Mouse (Mus musculus) heart, embryonic 15.5 days (tissue): ENCODE measurements around the gene Ninl. TPM values are rescaled to one million over a fixed set of nuclear protein-coding genes. Genes with fewer than 3 reads are reported as not detected.
"Not testable (repeated sequence)": the region's sequence is repeated elsewhere in the genome, so short reads cannot be mapped to it uniquely, and the experiment has no call there.

Experiments used
- ATAC-seq: fragments of 200-750 bp; cut with Nextera tagmentation; replicated peaks from 2 replicates; pipeline ENCODE4 v1.8.0; 2017; ENCODE audit warnings: low read depth, moderate TSS enrichment; ENCODE audit not compliant: insufficient number of reproducible peaks, insufficient read depth, low FRiP score
- H3K27ac ChIP-seq: fragments of 300-500 bp; sonication (generic); 2 replicates; pipeline ENCODE4 v1.5.1; 2015; ENCODE audit warnings: mild to moderate bottlenecking, inconsistent platforms
- H3K27me3 ChIP-seq: fragments of 300-500 bp; sonication (generic); 2 replicates; pipeline ENCODE4 v1.6.1; 2015; ENCODE audit warnings: inconsistent platforms
- H3K36me3 ChIP-seq: fragments of 300-500 bp; sonication (generic); 2 replicates; pipeline ENCODE4 v1.6.1; 2015; ENCODE audit warnings: mild to moderate bottlenecking, inconsistent platforms
- H3K4me1 ChIP-seq: fragments of 300-500 bp; sonication (generic); replicated peaks from 2 replicates; pipeline ENCODE4 v1.6.1; 2015; ENCODE audit warnings: inconsistent platforms
- H3K4me2 ChIP-seq: fragments of 300-500 bp; sonication (generic); 2 replicates; pipeline ENCODE4 v1.6.1; 2015; ENCODE audit warnings: inconsistent platforms, mild to moderate bottlenecking, moderate library complexity
- H3K4me3 ChIP-seq: fragments of 300-500 bp; sonication (generic); 2 replicates; pipeline ENCODE4 v1.5.1; 2015; ENCODE audit warnings: mild to moderate bottlenecking, inconsistent platforms
- H3K9ac ChIP-seq: fragments of 300-500 bp; sonication (generic); 2 replicates; pipeline ENCODE4 v1.6.1; 2015; ENCODE audit warnings: mild to moderate bottlenecking, inconsistent platforms
- H3K9me3 ChIP-seq: fragments of 300-500 bp; sonication (generic); replicated peaks from 2 replicates; pipeline ENCODE4 v1.6.1; 2016; ENCODE audit warnings: inconsistent platforms
- WGBS: fragments of 180-500 bp; shearing (Covaris S2); methylation state at CpG from one replicate; pipeline ENCODE4 v1.1.7; 2015; ENCODE audit warnings: mixed read lengths; 5-methylcytosine and 5-hydroxymethylcytosine counted together
- polyA plus RNA-seq: library from polyadenylated mRNA; unstranded; fragments of >200 nt; fragmentation: Nextera tagmentation; extraction: Ambion mirVana; gene quantifications from 2 replicates; pipeline ENCODE4 v1.2.1, GENCODE M21; 2015

The Ninl gene
- polyA plus RNA-seq, 1 experiment from 2014 or later = 2.8 TPM

DNA sequence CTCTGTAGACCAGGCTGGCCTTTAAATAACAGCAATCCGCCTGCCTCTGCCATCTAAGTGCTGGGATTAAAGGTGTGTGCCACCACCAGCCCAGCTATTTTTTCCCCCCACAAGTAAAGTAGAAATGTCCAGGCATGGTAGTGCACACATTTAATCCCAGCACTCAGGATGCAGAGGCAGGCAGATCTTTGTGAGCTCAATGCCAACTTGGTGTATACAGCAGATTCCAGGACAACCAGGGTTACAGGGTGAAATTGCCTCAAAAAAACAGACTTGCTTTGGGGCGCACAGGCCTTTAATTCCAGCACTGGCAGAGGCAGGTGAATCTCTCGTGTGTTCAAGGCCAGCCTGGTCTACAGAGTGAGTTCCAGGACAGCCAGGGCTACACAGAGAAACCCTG lies 116.2 kb downstream of the Ninl start:
- H3K9ac ChIP-seq = no peak overlapping the region
- H3K4me3 ChIP-seq = no peak overlapping the region
- H3K4me1 ChIP-seq = 0 out of 2 replicates have a peak, but pooled peaks cover 2% of the 10 kb centered on the region
- no peak for ATAC-seq
- H3K27ac ChIP-seq = no peak overlapping the region
- H3K36me3 ChIP-seq = peaks cover 15% of the 10 kb centered on the region; the same call in 1 of the 2 replicates
- H3K9me3 ChIP-seq = no peaks in the 10 kb centered on the region
- H3K4me2 ChIP-seq = no peak overlapping the region
- no peaks in the 10 kb centered on the region for H3K27me3 ChIP-seq
- 83% methylated on average over 3 of the region's 3 CpGs for WGBS

DNA sequence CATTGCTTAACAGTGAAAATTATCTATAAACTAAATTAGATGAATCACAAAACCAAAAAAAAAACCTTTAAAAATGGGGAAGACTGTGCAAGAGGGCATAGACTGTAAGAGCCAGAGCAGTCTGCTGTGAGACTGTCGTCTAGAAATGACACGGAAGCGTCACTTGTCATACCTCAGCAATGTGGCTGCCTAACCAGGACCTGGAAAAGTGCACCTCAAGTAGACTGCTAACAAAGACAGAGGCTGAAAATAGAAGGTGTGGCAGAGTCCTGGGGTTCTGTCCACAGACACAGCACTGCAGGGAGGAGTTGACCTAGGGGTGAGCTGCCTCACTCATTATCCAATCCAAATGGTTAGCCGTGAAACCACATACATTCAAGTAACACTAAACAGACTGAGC lies 117.0 kb downstream of the Ninl start:
- Histone ChIP-seq H3K9ac (no peak overlapping the region), H3K9me3 (no peaks in the 10 kb centered on the region), H3K36me3 (peaks cover 13% of the 10 kb centered on the region; the same call in 1 of the 2 replicates), H3K27ac (no peak overlapping the region; the same call in 1 of the 2 replicates), H3K27me3 (no peaks in the 10 kb centered on the region), H3K4me2 (no peak overlapping the region), H3K4me3 (no peak overlapping the region), H3K4me1 (0 out of 2 replicates have a peak, but pooled peaks cover 2% of the 10 kb centered on the region)
- ATAC-seq = peak; percentile 50; the same call in 1 of the 2 replicates
- 47% methylated on average over 4 of the region's 4 CpGs for WGBS

GRCm38 (mm10) chr2:150921697-150922096 lies 117.5 kb downstream of the Ninl start:
- Histone ChIP-seq H3K4me3 (no peak overlapping the region), H3K36me3 (peaks cover 12% of the 10 kb centered on the region; the same call in 1 of the 2 replicates), H3K4me1 (0 out of 2 replicates have a peak, but pooled peaks cover 2% of the 10 kb centered on the region), H3K27ac (peak overlapping the region; percentile 16; the same call in 1 of the 2 replicates), H3K27me3 (no peaks in the 10 kb centered on the region), H3K9ac (no peak overlapping the region), H3K4me2 (no peak overlapping the region), H3K9me3 (no peaks in the 10 kb centered on the region)
- ATAC-seq = no peak
- 68% methylated on average over 6 of the region's 6 CpGs for WGBS

GRCm38 (mm10) chr2:150920543-150920942 lies 118.6 kb downstream of the Ninl start:
- no peaks in the 10 kb centered on the region for H3K9me3 ChIP-seq
- H3K36me3 ChIP-seq = peaks cover 11% of the 10 kb centered on the region; the same call in 1 of the 2 replicates
- H3K27me3 ChIP-seq = no peaks in the 10 kb centered on the region
- no peak overlapping the region for H3K4me3 ChIP-seq
- WGBS = 85% methylated on average over 3 of the region's 3 CpGs
- ATAC-seq = no peak
- H3K9ac ChIP-seq = no peak overlapping the region
- H3K4me2 ChIP-seq = no peak overlapping the region
- H3K27ac ChIP-seq = no peak overlapping the region
- H3K4me1 ChIP-seq = 0 out of 2 replicates have a peak, but pooled peaks cover 2% of the 10 kb centered on the region

- H3K4me3 ChIP-seq = no peak overlapping the region
- no peak overlapping the region for H3K4me2 ChIP-seq
- no peaks in the 10 kb centered on the region for H3K9me3 ChIP-seq
- no peak overlapping the region for H3K27ac ChIP-seq
- H3K9ac ChIP-seq = no peak overlapping the region
- H3K36me3 ChIP-seq = peaks cover 11% of the 10 kb centered on the region; the same call in 1 of the 2 replicates
- no peak for ATAC-seq
- H3K27me3 ChIP-seq = no peaks in the 10 kb centered on the region
- H3K4me1 ChIP-seq = 0 out of 2 replicates have a peak, but pooled peaks cover 2% of the 10 kb centered on the region
- WGBS = 88% methylated on average over 3 of the region's 3 CpGs
Measured at GRCm38 (mm10) chr2:150918720-150919119, 120.5 kb downstream of the Ninl start.

GRCm38 (mm10) chr2:150915786-150916185 lies 123.4 kb downstream of the Ninl start:
- Histone ChIP-seq H3K4me2 (no peak overlapping the region), H3K36me3 (peaks cover 11% of the 10 kb centered on the region; the same call in 1 of the 2 replicates), H3K9me3 (no peaks in the 10 kb centered on the region), H3K9ac (no peak overlapping the region), H3K4me3 (no peak overlapping the region), H3K27me3 (no peaks in the 10 kb centered on the region), H3K4me1 (no peaks in the 10 kb centered on the region), H3K27ac (no peak overlapping the region)
- WGBS = 65% methylated on average over 5 of the region's 5 CpGs
- no peak for ATAC-seq

DNA sequence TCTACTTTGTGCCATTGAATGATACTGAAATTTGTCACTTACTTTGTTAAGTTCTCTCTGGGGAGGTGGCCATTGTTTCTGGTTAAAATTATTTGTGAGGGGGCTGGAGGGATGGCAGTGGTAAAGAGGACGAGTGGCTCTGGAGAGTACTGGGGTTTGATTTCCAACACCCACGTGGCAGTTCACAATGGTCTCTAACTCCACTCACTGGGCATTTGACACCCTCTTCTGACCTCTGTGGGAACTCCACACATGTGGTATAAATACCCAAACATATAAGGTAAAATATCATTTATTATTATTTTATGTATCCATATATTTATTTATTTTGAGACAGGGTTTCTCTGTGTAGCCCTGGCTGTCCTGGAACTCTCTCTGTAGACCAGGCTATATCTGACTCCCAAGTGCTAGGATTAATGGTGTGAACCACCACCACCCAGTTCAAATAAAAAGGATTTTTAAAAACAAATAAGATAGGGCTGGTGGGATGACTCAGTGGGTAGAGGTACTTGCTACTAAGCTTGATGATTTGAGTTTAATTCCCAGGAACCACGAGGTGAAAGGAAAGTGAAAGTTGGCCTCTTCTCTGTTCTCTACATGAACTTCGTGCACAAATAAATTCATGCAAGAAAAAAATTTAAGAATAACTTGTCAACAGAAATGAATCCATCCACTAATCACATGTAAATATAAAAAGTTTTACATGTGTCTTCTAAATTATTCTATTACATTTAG lies 124.2 kb downstream of the Ninl start:
- Histone ChIP-seq H3K36me3 (peaks cover 11% of the 10 kb centered on the region; the same call in 1 of the 2 replicates), H3K27ac (no peak overlapping the region), H3K27me3 (no peaks in the 10 kb centered on the region), H3K4me1 (peaks cover 4% of the 10 kb centered on the region; the same call in 1 of the 2 replicates), H3K9ac (no peak overlapping the region), H3K4me2 (no peak overlapping the region), H3K4me3 (no peak overlapping the region), H3K9me3 (no peaks in the 10 kb centered on the region)
- no peak for ATAC-seq
- WGBS = 76% methylated on average over 4 of the region's 4 CpGs

DNA sequence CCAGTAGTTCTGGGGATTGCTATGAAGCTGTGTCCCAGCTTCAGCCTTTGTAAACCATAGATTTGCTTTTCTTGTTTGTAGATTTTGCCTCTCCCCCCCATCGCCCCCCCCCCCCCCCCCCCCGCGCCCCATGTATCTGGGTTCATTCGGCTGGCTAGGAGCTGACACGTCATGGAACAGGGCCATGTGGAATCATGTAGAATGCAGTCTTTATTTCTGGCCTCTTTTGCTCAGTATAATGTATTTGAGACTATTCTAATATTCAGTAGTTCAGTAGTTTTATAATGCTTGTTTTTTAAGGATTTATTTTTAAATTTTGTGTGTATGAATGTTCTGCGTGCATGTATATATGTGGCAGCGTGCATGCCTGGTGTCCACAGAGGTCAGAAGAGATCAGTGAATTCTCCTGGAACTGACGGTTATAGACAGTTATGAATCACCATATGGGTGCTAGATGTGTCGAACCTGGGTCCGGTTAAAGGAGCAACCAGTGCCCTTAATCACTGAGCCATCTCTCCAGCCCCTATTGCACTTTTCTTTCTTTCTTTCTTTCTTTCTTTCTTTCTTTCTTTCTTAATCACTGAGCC lies 128.8 kb downstream of the Ninl start:
- no peaks in the 10 kb centered on the region for H3K27me3 ChIP-seq
- 48% methylated on average over 8 of the region's 10 CpGs for WGBS
- peak overlapping the region; percentile 67 for H3K4me2 ChIP-seq
- H3K4me1 ChIP-seq = peaks cover 7% of the 10 kb centered on the region; the same call in 1 of the 2 replicates
- H3K9me3 ChIP-seq = no peaks in the 10 kb centered on the region
- H3K9ac ChIP-seq = peak overlapping the region; percentile 46
- ATAC-seq = no peak
- peak overlapping the region; percentile 67 for H3K4me3 ChIP-seq
- H3K27ac ChIP-seq = peak overlapping the region; percentile 84; the same call in 1 of the 2 replicates
- no peaks in the 10 kb centered on the region for H3K36me3 ChIP-seq

DNA sequence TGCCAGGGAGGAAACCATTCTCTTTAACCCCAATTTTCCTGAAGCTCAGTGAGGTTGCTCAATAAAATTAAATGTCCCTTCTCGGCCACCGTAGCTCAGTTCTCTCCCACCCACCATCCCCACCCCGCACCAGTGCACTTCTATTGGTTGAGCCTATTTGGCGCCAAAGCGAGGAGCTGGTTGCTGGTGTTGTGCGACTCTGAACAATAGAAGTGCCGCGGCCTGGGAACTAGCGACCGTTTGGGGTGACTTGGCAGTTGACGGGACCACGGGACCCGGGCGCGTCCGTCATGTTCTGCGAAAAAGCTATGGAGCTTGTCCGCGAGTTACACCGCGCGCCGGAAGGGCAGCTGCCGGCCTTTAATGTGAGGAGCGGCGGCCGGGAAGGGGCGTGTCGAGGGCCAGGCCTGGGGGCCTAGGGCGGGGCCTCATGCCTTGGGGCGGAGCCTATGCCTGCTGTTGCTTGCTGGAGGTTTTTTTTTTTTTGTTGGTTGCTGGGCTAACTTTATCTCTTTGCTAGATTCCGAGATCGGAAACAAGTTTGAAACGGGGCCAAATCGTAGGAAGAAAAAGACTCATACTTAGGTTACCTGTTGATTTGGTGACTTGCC lies 129.6 kb downstream of the Ninl start:
- H3K4me1 ChIP-seq = peaks cover 7% of the 10 kb centered on the region; the same call in 1 of the 2 replicates
- under 1% methylated on average over 35 of the region's 35 CpGs for WGBS
- H3K9me3 ChIP-seq = no peaks in the 10 kb centered on the region
- H3K27ac ChIP-seq = peak overlapping the region; percentile 84
- peak; percentile 94 for ATAC-seq
- peak overlapping the region; percentile 46 for H3K9ac ChIP-seq
- no peaks in the 10 kb centered on the region for H3K27me3 ChIP-seq
- H3K4me2 ChIP-seq = peak overlapping the region; percentile 67
- H3K36me3 ChIP-seq = no peaks in the 10 kb centered on the region
- H3K4me3 ChIP-seq = peak overlapping the region; percentile 67

GRCm38 (mm10) chr2:150908881-150909280 lies 130.3 kb downstream of the Ninl start:
- not testable (repeated sequence) for H3K9me3 ChIP-seq, ATAC-seq, H3K9ac ChIP-seq, H3K4me1 ChIP-seq, H3K27me3 ChIP-seq, H3K36me3 ChIP-seq, H3K27ac ChIP-seq
- peak overlapping the region; percentile 67 for H3K4me2 ChIP-seq
- peak overlapping the region; percentile 67 for H3K4me3 ChIP-seq
- 42% methylated on average over 6 of the region's 6 CpGs for WGBS

DNA sequence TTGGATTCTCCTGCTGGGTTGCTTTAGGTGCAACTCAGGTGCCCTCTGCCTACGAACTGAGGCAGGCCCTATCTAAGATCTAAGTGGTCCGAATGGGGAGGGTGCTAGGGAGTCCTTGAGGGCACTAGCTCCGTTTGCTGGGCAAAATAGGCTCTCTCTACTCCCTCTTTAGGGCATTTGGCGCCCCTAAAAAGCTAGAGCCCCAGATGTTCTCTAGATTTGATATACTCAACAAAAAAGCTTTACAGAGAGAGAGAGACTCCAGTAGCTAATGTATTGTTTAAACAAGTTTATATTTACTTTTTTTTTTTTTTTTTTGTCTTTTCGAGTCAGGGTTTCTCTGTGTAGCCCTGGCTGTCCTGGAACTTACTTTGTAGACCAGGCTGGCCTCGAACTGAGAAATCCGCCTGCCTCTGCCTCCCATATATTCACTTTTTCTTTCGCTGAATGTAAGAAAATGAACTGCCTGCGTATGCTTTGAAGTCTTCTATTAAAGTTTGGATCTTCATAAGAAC lies 134.2 kb downstream of the Ninl start, which contains the start of gene Gins1:
Gene Gins1 (plus strand): TSS at position 465 of the 515 bp plus-strand sequence.
- H3K4me1 ChIP-seq = peaks cover 11% of the 10 kb centered on the region
- peak within 1 kb of the TSS; percentile 92 for H3K4me2 ChIP-seq
- peak; percentile 32; the same call in 1 of the 2 replicates for ATAC-seq
- peak within 1 kb of the TSS; percentile 93 for H3K9ac ChIP-seq
- peak within 1 kb of the TSS; percentile 92 for H3K4me3 ChIP-seq
- WGBS = 37% methylated on average over 9 of the region's 9 CpGs
- H3K27me3 ChIP-seq = no peaks in the 10 kb centered on the region
- peak within 1 kb of the TSS; percentile 94 for H3K27ac ChIP-seq
- no peaks in the 10 kb centered on the region for H3K9me3 ChIP-seq
- H3K36me3 ChIP-seq = no peaks in the 10 kb centered on the region
